Mouse (Mus musculus): ENCODE data around the gene Aprt.

DNA sequence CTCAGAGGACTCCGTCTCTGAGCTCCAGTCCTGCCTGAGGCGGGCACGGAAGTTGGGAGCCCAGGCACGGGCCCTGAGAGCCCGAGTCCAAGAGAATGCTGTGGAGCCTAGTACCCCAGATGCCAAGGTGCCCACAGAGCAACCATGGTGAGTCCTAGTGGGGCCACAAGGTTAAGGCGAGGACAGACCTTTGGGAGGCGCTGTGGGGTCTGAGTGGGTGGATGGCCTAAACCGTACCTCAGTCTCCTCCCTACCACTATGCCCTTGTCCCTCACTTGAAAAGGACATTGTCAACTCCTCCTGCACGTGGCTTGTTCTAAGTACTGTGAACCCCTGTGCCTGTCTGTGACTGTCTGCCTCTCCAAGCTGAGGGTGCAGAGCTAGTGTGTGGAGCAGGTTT, 7.4 kb downstream of the Aprt start:
- TF ChIP-seq POLR2A (IDR thresholded peaks at IDR 0.05; ENCODE audit: low read depth, low read length) = no peak
- TF ChIP-seq CTCF (IDR thresholded peaks at IDR 0.05; ENCODE audit: extremely low read depth, insufficient read depth, insufficient read length, insufficient replicate concordance) = no peak
